Mouse (Mus musculus) gastrocnemius, postnatal 14 days (tissue): ENCODE results near the gene Cdk19. TPM values are rescaled to one million over a fixed set of nuclear protein-coding genes. Genes with fewer than 3 reads are reported as not detected.
"Not testable (repeated sequence)": the region's sequence is repeated elsewhere in the genome, so short reads cannot be mapped to it uniquely, and the experiment has no call there.

Experiments used
- DNase-seq: peaks from one replicate; pipeline ENCODE4 v3.0.0; 2021; ENCODE audit warnings: mixed read lengths
- intact Hi-C: fragments of 180-260 bp; cut with DNase I; formaldehyde crosslinking; loops from one replicate; pipeline ENCODE4 v1.15.1; 2025; ENCODE audit warnings: low total_unique reads
- total RNA-seq, 2 experiments: library from RNA; stranded (reverse); gene quantifications; 2 replicates each; pipeline ENCODE4 v1.2.3; 2021

Gene Cdk19
- total RNA-seq, 2 experiments from 2014 or later = 5.4 to 6.4 TPM

- no peak for DNase-seq
- intact Hi-C loops = loop anchor here (10.0 kb wide), 1 partner anchor 149 kb away; no protein-coding TSS in a partner anchor
Observed at GRCm38 (mm10) chr10:40376286-40376685, 36.9 kb downstream of the Cdk19 start.

GRCm38 (mm10) chr10:40378284-40378683 lies 38.9 kb downstream of the Cdk19 start:
- intact Hi-C loops = loop anchor here (10.0 kb wide), 1 partner anchor 147 kb away; no protein-coding TSS in a partner anchor
- DNase-seq = no peak

GRCm38 (mm10) chr10:40379682-40380081 lies 40.3 kb downstream of the Cdk19 start:
- intact Hi-C loops = loop anchor here (10.0 kb wide), 1 partner anchor 145 kb away; no protein-coding TSS in a partner anchor

GRCm38 (mm10) chr10:40385397-40385796 lies 46.0 kb downstream of the Cdk19 start:
- intact Hi-C loops = no loop called here
- no peak for DNase-seq

More at GRCm38 (mm10) chr10:40379682-40380081, 40.3 kb downstream of the Cdk19 start:
- DNase-seq = no peak

- intact Hi-C loops = no loop called here
Observed at GRCm38 (mm10) chr10:40386126-40386525, 46.8 kb downstream of the Cdk19 start.

GRCm38 (mm10) chr10:40393447-40394143 lies 54.2 kb downstream of the Cdk19 start:
- no peak for DNase-seq
- intact Hi-C loops = no loop called here

More at GRCm38 (mm10) chr10:40386126-40386525, 46.8 kb downstream of the Cdk19 start:
- no peak for DNase-seq

DNA sequence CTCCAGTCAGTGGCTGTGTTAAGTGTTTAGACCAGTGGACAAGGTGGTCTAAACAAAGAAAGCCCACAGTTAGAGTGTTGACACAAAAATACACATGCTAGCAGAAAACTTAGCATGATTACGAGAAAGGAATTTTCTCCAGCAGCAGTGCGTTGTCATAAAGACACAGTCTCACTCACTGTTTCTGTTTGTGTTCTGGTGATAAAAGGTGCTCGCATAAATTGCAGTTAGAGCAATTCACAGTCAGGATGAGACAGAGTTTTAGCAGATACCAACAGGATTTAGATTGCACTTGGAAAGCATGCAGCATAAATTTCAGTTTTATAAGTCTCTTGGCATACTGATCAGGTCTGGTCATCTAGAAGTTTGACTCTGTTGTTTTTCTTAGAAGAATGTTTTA lies 59.5 kb downstream of the Cdk19 start:
- no peak for DNase-seq
- intact Hi-C loops = no loop called here

- intact Hi-C loops = no loop called here
- no peak for DNase-seq
Observed at GRCm38 (mm10) chr10:40399328-40399727, 60.0 kb downstream of the Cdk19 start.

GRCm38 (mm10) chr10:40400293-40400692 lies 60.9 kb downstream of the Cdk19 start:
- no peak for DNase-seq
- intact Hi-C loops = no loop called here

DNA sequence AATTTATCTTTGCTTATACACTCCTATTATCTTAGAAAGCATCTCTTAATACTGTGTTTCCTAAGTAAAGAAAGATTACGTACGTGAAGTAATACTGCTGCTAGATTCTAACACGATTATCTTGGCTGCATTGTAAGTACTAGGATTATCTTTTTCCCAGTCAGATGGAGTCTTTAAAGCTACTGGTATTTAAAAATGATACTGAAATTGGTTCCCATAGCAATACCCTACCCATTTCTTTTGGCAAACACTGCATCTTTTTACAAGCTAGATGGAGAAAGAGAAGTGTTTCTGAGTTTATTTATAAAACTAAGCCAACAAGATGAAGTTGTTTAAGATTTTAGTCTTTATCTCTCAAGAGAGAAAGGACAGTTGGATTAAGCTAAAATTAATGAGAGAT lies 67.3 kb downstream of the Cdk19 start:
- intact Hi-C loops = no loop called here
- no peak for DNase-seq

DNA sequence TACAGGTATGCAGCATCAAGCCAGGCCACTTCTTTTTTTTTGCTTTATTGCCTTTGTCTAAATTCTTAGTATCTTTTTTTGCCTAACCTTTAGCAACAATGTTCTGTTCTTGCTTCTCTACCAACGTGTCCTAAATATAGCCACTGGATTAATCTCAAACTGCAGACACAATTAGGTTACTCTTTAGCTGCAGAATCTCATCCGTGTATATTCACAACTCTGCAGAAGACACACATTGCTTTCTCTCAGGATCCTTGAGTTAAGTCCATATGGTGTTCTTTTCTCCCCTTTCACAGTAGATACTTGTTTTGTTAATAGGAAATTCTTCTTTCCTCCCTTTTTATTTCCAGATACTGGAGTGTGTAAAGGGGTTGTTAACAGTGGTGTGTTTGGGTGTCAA lies 70.0 kb downstream of the Cdk19 start:
- intact Hi-C loops = no loop called here
- DNase-seq = no peak

- intact Hi-C loops = no loop called here
- no peak for DNase-seq
Observed at GRCm38 (mm10) chr10:40411370-40411769, 72.0 kb downstream of the Cdk19 start.

DNA sequence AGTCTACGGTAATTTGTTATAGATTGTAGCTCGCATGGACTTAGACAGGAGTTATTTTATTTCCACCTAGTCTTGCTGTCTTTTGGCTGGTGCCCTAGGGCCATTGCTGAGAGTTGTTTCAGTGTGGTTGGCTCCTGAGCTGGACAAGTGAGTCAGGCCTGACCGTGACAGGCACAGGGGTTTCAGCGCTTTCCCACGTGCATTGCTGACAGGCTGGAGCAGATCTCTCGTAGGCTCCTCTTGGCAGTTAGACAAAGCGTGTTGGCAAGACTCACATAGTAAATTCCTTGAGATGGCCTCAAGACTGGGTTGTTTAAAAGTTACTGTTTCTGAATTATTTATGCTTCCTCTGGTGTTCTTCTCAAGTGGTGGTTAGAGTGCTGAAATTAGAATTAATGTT lies 77.6 kb downstream of the Cdk19 start:
- intact Hi-C loops = no loop called here
- peak; percentile 10 for DNase-seq

GRCm38 (mm10) chr10:40419841-40420240 lies 80.5 kb downstream of the Cdk19 start:
- intact Hi-C loops = no loop called here
- no peak for DNase-seq

GRCm38 (mm10) chr10:40420703-40421102 lies 81.3 kb downstream of the Cdk19 start:
- no peak for DNase-seq
- intact Hi-C loops = no loop called here

GRCm38 (mm10) chr10:40421724-40422123 lies 82.4 kb downstream of the Cdk19 start:
- intact Hi-C loops = no loop called here
- DNase-seq = no peak

- no peak for DNase-seq
- intact Hi-C loops = no loop called here
Observed at GRCm38 (mm10) chr10:40422696-40423095, 83.3 kb downstream of the Cdk19 start.

- intact Hi-C loops, DNase-seq: not testable (repeated sequence)
Observed at GRCm38 (mm10) chr10:40424428-40424827, 85.1 kb downstream of the Cdk19 start.

GRCm38 (mm10) chr10:40425243-40426095 lies 86.1 kb downstream of the Cdk19 start:
- intact Hi-C loops = no loop called here
- no peak for DNase-seq

DNA sequence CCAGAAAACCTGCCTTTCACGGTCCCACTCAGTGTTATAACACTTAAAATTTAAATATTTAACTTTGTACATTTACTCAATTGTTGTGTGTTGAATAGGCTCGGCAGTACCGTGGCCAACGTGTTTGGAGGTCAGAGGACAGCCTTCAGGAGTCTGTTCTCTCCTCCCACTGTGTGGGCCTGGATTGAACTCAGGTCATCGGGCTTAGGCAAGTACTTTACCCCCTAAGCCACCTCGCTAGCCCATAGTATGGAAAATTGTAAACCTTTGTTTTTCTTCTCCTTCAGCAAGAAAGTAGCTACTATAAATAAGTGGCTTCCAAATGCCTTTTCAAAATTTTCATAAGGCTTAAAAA lies 86.7 kb downstream of the Cdk19 start:
- intact Hi-C loops = no loop called here
- DNase-seq = no peak

- intact Hi-C loops = no loop called here
- DNase-seq = no peak
Observed at GRCm38 (mm10) chr10:40428633-40429032, 89.3 kb downstream of the Cdk19 start.
